Mouse (Mus musculus): ENCODE measurements at regions not wholly inside any gene's neighbourhood (a gene's known extent, or its start where the extent isn't known, plus 50 kb on each side); places are given as distances from the start of the nearest gene placed in this dataset.

DNA sequence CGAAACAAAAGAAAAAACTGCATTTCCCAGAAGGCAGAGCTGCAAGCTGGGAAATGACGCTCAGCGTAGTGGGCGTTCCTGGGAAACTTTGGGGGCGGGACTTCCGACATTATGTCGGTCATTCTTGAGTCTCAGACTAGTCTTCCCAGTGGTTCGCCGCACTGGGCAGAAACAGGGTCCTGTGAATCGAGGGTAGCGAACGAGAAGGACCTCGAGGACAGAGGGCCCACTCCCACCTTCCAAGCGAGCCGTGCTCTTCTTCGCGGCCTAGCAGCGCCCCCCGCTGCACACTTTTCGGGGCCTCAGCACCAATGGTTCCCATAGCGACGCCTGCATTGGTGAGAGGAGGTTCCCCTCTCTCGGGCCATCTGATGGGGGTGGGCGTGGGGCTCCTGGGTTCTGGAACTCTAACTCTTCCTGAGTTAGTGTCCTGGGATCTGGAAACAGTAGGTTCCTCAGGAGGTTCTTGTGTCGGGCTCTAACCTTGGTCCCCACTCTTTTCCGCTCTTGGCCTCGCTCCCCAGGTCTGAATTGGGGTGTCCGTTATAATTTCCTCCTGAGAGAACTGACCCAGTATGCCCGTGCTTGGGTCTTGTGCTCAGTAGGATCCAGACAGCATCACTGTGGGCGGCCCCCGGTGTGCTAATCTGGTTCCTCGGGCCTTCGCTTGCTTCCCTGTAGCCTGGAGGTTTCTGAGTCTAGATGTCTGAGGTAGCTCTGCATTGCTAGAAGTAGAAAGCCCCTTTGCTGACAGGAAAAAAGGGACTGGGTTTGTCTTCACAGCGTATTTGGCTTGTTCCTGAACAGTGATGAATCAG is 52.8 kb upstream of the Gramd1a start:
- no peaks in the 10 kb centered on the region for H3K4me1 ChIP-seq (ENCODE audit: control insufficient read depth, insufficient read depth, low read length)

DNA sequence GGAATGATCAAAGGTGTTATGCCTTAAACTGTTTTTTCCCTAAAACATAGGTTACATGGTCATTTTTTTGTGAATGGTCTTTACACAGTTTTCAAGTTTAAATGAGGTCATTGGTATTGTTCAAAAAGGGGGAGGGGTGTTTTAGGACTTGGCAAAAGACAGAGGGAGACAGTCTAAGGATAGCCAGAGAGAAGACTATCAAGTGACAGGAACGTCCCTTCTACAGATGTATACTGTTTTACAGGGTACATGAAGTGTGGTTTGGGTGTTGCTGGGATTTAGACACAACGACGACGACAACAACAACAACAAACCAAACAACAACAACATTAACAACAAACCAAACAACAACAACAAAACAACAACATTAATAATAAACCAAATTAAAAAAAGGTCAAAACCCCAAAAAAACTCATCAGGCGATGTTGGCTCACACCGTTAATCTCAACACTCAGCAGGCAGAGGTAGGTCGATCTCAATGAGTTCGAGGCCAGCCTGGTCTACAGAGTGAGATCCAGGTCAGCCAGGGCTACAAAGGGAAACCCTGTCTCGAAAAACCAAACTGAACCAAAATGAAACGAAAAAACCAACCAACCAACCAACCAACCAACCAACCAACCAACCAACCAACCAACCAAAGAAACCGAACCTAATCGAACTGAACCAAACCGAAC is 52.0 kb upstream of the Gramd1a start:
- H3K4me1 ChIP-seq (ENCODE audit: control insufficient read depth, insufficient read depth, low read length): no peaks in the 10 kb centered on the region
- no peak overlapping the region for H3K4me3 ChIP-seq (ENCODE audit: insufficient read depth, low read length)
- H3K27ac ChIP-seq (ENCODE audit: insufficient read depth, low read length): no peak overlapping the region
- TF ChIP-seq CTCF (IDR thresholded peaks at IDR 0.05; ENCODE audit: borderline replicate concordance, insufficient read depth, low read length): no peak
- TF ChIP-seq POLR2A (IDR thresholded peaks at IDR 0.05; ENCODE audit: low read depth, low read length): no peak

More for the DNA sequence above, 52.8 kb upstream of the Gramd1a start:
- TF ChIP-seq CTCF (IDR thresholded peaks at IDR 0.05; ENCODE audit: borderline replicate concordance, insufficient read depth, low read length) (no peak), POLR2A (IDR thresholded peaks at IDR 0.05; ENCODE audit: low read depth, low read length) (peak; percentile 67)
- H3K27ac ChIP-seq (ENCODE audit: insufficient read depth, low read length): no peak overlapping the region
- peak overlapping the region; percentile 62 for H3K4me3 ChIP-seq (ENCODE audit: insufficient read depth, low read length)

All from embryonic fibroblast, embryonic 13.5 days (primary cell).